Mouse (Mus musculus) midbrain, postnatal 0 days (tissue): Measurements from ENCODE around the gene Apol7c. TPM values are rescaled to one million over a fixed set of nuclear protein-coding genes. Genes with fewer than 3 reads are reported as not detected.
"Not testable (repeated sequence)": the region's sequence is repeated elsewhere in the genome, so short reads cannot be mapped to it uniquely, and the experiment has no call there.

ENCODE experiments used
- ATAC-seq: fragments of 200-750 bp; cut with Nextera tagmentation; 2 replicates; pipeline ENCODE4 v1.8.0; 2017; ENCODE audit warnings: moderate number of reproducible peaks, mild to moderate bottlenecking, moderate TSS enrichment, moderate library complexity; ENCODE audit not compliant: low FRiP score
- DNase-seq: peaks from one replicate; pipeline ENCODE4 v3.0.0-alpha.2; 2015; ENCODE audit warnings: low spot score
- H3K27ac ChIP-seq: fragments of 300-500 bp; sonication (generic); 2 replicates; pipeline ENCODE4 v1.5.1; 2014; ENCODE audit warnings: low read depth, mild to moderate bottlenecking, low read length, mixed read lengths
- H3K27me3 ChIP-seq: fragments of 300-500 bp; sonication (generic); 2 replicates; pipeline ENCODE4 v1.6.1; 2014; ENCODE audit warnings: low read length, control low read depth, mixed read lengths; ENCODE audit not compliant: insufficient read depth
- H3K36me3 ChIP-seq: fragments of 300-500 bp; sonication (generic); 2 replicates; pipeline ENCODE4 v1.6.1; 2014; ENCODE audit warnings: low read length, control low read depth, mixed read lengths; ENCODE audit not compliant: insufficient read depth
- H3K4me1 ChIP-seq: fragments of 300-500 bp; sonication (generic); 2 replicates; pipeline ENCODE4 v1.6.1; 2014; ENCODE audit warnings: mild to moderate bottlenecking, control low read depth, antibody characterized with exemption, low read length, mixed read lengths; ENCODE audit not compliant: insufficient read depth
- H3K4me2 ChIP-seq: fragments of 300-500 bp; sonication (generic); 2 replicates; pipeline ENCODE4 v1.6.1; 2014; ENCODE audit warnings: low read depth, mild to moderate bottlenecking, low read length, mixed read lengths; ENCODE audit not compliant: poor library complexity, severe bottlenecking
- H3K4me3 ChIP-seq: fragments of 300-500 bp; sonication (generic); 2 replicates; pipeline ENCODE4 v1.5.1; 2014; ENCODE audit warnings: low read depth, mild to moderate bottlenecking, low read length, moderate library complexity
- H3K9ac ChIP-seq: fragments of 300-500 bp; sonication (generic); replicated peaks from 2 replicates; pipeline ENCODE4 v1.6.1; 2014; ENCODE audit warnings: mild to moderate bottlenecking, low read length, moderate library complexity, mixed read lengths; ENCODE audit not compliant: poor library complexity, severe bottlenecking
- H3K9me3 ChIP-seq: fragments of 300-500 bp; sonication (generic); 2 replicates; pipeline ENCODE4 v1.6.1; 2016; ENCODE audit warnings: low read length, control low read depth
- CTCF ChIP-seq: IDR thresholded peaks from 2 replicates; pipeline ENCODE4 v1.5.1; 2016; ENCODE audit warnings: antibody characterized with exemption, mild to moderate bottlenecking
- WGBS: fragments of 180-500 bp; shearing (Covaris S2); extraction: QIAGEN DNeasy Blood & Tissue Kit; methylation state at CpG from one replicate; pipeline ENCODE4 v1.1.7; 2014; 5-methylcytosine and 5-hydroxymethylcytosine counted together
- polyA plus RNA-seq: library from polyadenylated mRNA; unstranded; fragments of >200 nt; fragmentation: Nextera tagmentation; extraction: Ambion mirVana; gene quantifications from 2 replicates; pipeline ENCODE4 v1.2.1, GENCODE M21; 2015
- total RNA-seq: library from RNA; depleted of rRNA; stranded (reverse); fragments of >200 nt; gene quantifications from 2 replicates; pipeline ENCODE4 v1.2.3, GENCODE M21; 2014

The Apol7c gene
- total and polyA plus RNA-seq, 2 experiments from 2014 or later = not detected

GRCm38 (mm10) chr15:77523186-77523843 lies 9.8 kb downstream of the Apol7c start:
- H3K36me3 ChIP-seq, H3K9me3 ChIP-seq, H3K9ac ChIP-seq, ATAC-seq, H3K27ac ChIP-seq, H3K27me3 ChIP-seq, H3K4me1 ChIP-seq, H3K4me2 ChIP-seq, H3K4me3 ChIP-seq: not testable (repeated sequence)
- 13% methylated on average over 6 of the region's 6 CpGs for WGBS
- peak; percentile 68 for TF ChIP-seq CTCF
- DNase-seq = peak; percentile 36

- not testable (repeated sequence) for H3K4me3 ChIP-seq, ATAC-seq, H3K4me1 ChIP-seq, H3K36me3 ChIP-seq, H3K9me3 ChIP-seq, H3K9ac ChIP-seq, DNase-seq, H3K4me2 ChIP-seq, H3K27ac ChIP-seq, H3K27me3 ChIP-seq
- WGBS = 72% methylated on average over 4 of the region's 4 CpGs
Observed at GRCm38 (mm10) chr15:77520596-77520995, 12.5 kb downstream of the Apol7c start.

- H3K36me3 ChIP-seq, DNase-seq, H3K27ac ChIP-seq, H3K9ac ChIP-seq, H3K4me3 ChIP-seq, H3K4me1 ChIP-seq, H3K27me3 ChIP-seq, ATAC-seq, H3K4me2 ChIP-seq, H3K9me3 ChIP-seq: not testable (repeated sequence)
Observed at GRCm38 (mm10) chr15:77507966-77508365, 25.1 kb downstream of the Apol7c start, which contains the start of gene Apol11a. Gene Apol11a (plus strand): TSS chr15:77508271.

- not testable (repeated sequence) for H3K27me3 ChIP-seq, H3K4me1 ChIP-seq, DNase-seq, ATAC-seq, H3K4me3 ChIP-seq, H3K9ac ChIP-seq, H3K27ac ChIP-seq, H3K36me3 ChIP-seq, H3K4me2 ChIP-seq, H3K9me3 ChIP-seq
- 72% methylated on average over 1 of the region's 1 CpGs for WGBS
Observed at GRCm38 (mm10) chr15:77494694-77495093, 38.4 kb downstream of the Apol7c start.

GRCm38 (mm10) chr15:77493181-77493580 lies 39.9 kb downstream of the Apol7c start:
- H3K9ac ChIP-seq, H3K36me3 ChIP-seq, H3K4me3 ChIP-seq, ATAC-seq, H3K27me3 ChIP-seq, H3K4me2 ChIP-seq, H3K9me3 ChIP-seq, H3K27ac ChIP-seq, H3K4me1 ChIP-seq, DNase-seq: not testable (repeated sequence)
- WGBS = no CpG with 5 or more reads among the region's 1 CpGs

GRCm38 (mm10) chr15:77482140-77482794 lies 50.8 kb downstream of the Apol7c start:
- no peaks in the 10 kb centered on the region for H3K27me3 ChIP-seq
- no peak overlapping the region for H3K4me3 ChIP-seq
- no peaks in the 10 kb centered on the region for H3K36me3 ChIP-seq
- H3K27ac ChIP-seq = no peak overlapping the region
- no peaks in the 10 kb centered on the region for H3K9me3 ChIP-seq
- no peak overlapping the region for H3K4me2 ChIP-seq
- H3K4me1 ChIP-seq = no peaks in the 10 kb centered on the region
- no peak for DNase-seq
- no peak for ATAC-seq
- no peak overlapping the region for H3K9ac ChIP-seq
- no peak for TF ChIP-seq CTCF
- WGBS = 71% methylated on average over 4 of the region's 4 CpGs

GRCm38 (mm10) chr15:77476693-77477092 lies 56.4 kb downstream of the Apol7c start, which contains the start of gene Apol10a:
Gene Apol10a (plus strand): TSS chr15:77477047.
- not testable (repeated sequence) for DNase-seq, H3K4me2 ChIP-seq, H3K9me3 ChIP-seq, H3K4me1 ChIP-seq, H3K9ac ChIP-seq, H3K36me3 ChIP-seq, ATAC-seq, H3K27ac ChIP-seq, H3K27me3 ChIP-seq, H3K4me3 ChIP-seq
- WGBS = 79% methylated on average over 2 of the region's 2 CpGs
